Mouse (Mus musculus) forebrain, embryonic 16.5 days (tissue): ENCODE results near the gene Qrsl1. TPM values are rescaled to one million over a fixed set of nuclear protein-coding genes. Genes with fewer than 3 reads are reported as not detected.

Experiments
- polyA plus RNA-seq: library from polyadenylated mRNA; unstranded; fragments of >200 nt; fragmentation: Nextera tagmentation; extraction: Ambion mirVana; gene quantifications from 2 replicates; pipeline ENCODE4 v1.2.1, GENCODE M21; 2015

The Qrsl1 gene
- polyA plus RNA-seq, 1 experiment from 2014 or later: 22.5 TPM

Other genes starting within 250 kb of the Qrsl1 start
- 18.3 and 19.9 TPM in 2 replicates for gene Rtn4ip1, start 62 bp upstream of the Qrsl1 start, polyA plus RNA-seq
- 0.16 and 0.23 TPM in 2 replicates for gene Crybg1, start 247.1 kb upstream of the Qrsl1 start, polyA plus RNA-seq